Mouse (Mus musculus) neural tube, embryonic 13.5 days (tissue): ENCODE data around the gene P2ry14. TPM values are rescaled to one million over a fixed set of nuclear protein-coding genes. Genes with fewer than 3 reads are reported as not detected.
"Not testable (repeated sequence)": the region's sequence is repeated elsewhere in the genome, so short reads cannot be mapped to it uniquely, and the experiment has no call there.

Experiments
- ATAC-seq: fragments of 200-750 bp; cut with Nextera tagmentation; 2 replicates; pipeline ENCODE4 v1.8.0; 2017; ENCODE audit warnings: low read depth, mild to moderate bottlenecking, moderate TSS enrichment, moderate library complexity
- H3K27ac ChIP-seq: fragments of 300-500 bp; sonication (generic); replicated peaks from 2 replicates; pipeline ENCODE4 v1.5.1; 2015; ENCODE audit warnings: moderate library complexity, mild to moderate bottlenecking, inconsistent platforms
- H3K27me3 ChIP-seq: fragments of 300-500 bp; sonication (generic); 2 replicates; pipeline ENCODE4 v1.6.1; 2015; ENCODE audit warnings: mild to moderate bottlenecking, inconsistent platforms
- H3K36me3 ChIP-seq: fragments of 300-500 bp; sonication (generic); 2 replicates; pipeline ENCODE4 v1.6.1; 2015; ENCODE audit warnings: mild to moderate bottlenecking, inconsistent platforms
- H3K4me1 ChIP-seq: fragments of 300-500 bp; sonication (generic); replicated peaks from 2 replicates; pipeline ENCODE4 v1.6.1; 2015; ENCODE audit warnings: inconsistent platforms
- H3K4me2 ChIP-seq: fragments of 300-500 bp; sonication (generic); 2 replicates; pipeline ENCODE4 v1.6.1; 2015; ENCODE audit warnings: inconsistent platforms, mild to moderate bottlenecking, moderate library complexity
- H3K4me3 ChIP-seq: fragments of 300-500 bp; sonication (generic); 2 replicates; pipeline ENCODE4 v1.5.1; 2015; ENCODE audit warnings: mild to moderate bottlenecking, inconsistent platforms
- H3K9ac ChIP-seq: fragments of 300-500 bp; sonication (generic); 2 replicates; pipeline ENCODE4 v1.6.1; 2015; ENCODE audit warnings: moderate library complexity, mild to moderate bottlenecking, inconsistent platforms
- H3K9me3 ChIP-seq: fragments of 300-500 bp; sonication (generic); 2 replicates; pipeline ENCODE4 v1.6.1; 2016; ENCODE audit warnings: inconsistent platforms
- WGBS: fragments of 180-500 bp; shearing (Covaris S2); methylation state at CpG from one replicate; pipeline ENCODE4 v1.1.7; 2015; 5-methylcytosine and 5-hydroxymethylcytosine counted together
- polyA plus RNA-seq: library from polyadenylated mRNA; unstranded; fragments of >200 nt; fragmentation: Nextera tagmentation; extraction: Ambion mirVana; gene quantifications from 2 replicates; pipeline ENCODE4 v1.2.1, GENCODE M21; 2015

Gene P2ry14
- polyA plus RNA-seq, 1 experiment from 2014 or later: 3.9 TPM

DNA sequence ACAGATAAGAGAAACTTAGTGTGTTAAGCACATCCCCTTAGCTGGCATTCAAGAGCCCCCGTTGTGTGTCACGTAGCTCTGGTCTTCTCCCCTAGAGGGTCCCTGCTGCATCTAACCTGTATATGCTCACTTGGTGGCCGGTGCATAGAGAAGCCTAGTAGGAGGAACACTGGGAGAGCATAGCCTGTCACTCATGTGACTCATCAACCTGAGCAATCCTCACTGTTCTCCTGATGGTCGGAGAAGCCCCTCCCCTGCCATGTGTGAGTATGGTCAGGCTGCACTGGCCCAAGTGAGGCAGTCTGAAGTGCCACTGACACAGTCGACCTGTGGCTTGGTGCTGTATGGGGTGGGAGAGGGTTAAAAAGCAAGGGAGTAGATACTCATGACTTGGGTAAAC is 28.4 kb downstream of the P2ry14 start:
- Histone ChIP-seq H3K4me3 (no peak overlapping the region), H3K4me1 (peaks cover 14% of the 10 kb centered on the region), H3K9ac (no peak overlapping the region), H3K27ac (no peak overlapping the region), H3K27me3 (no peaks in the 10 kb centered on the region), H3K9me3 (no peaks in the 10 kb centered on the region), H3K36me3 (no peaks in the 10 kb centered on the region), H3K4me2 (no peak overlapping the region)
- ATAC-seq: no peak
- WGBS: 73% methylated on average over 5 of the region's 5 CpGs

GRCm38 (mm10) chr3:59121780-59122449 is 31.5 kb downstream of the P2ry14 start:
- no peak for ATAC-seq
- WGBS: 76% methylated on average over 7 of the region's 7 CpGs

GRCm38 (mm10) chr3:59121067-59121730 is 32.2 kb downstream of the P2ry14 start:
- H3K4me1 ChIP-seq: peaks cover 14% of the 10 kb centered on the region
- no peak overlapping the region for H3K9ac ChIP-seq
- H3K27me3 ChIP-seq: no peaks in the 10 kb centered on the region
- peak; percentile 38 for ATAC-seq
- H3K9me3 ChIP-seq: no peaks in the 10 kb centered on the region
- no peak overlapping the region for H3K4me3 ChIP-seq
- WGBS: 49% methylated on average over 7 of the region's 7 CpGs
- H3K27ac ChIP-seq: no peak overlapping the region
- H3K4me2 ChIP-seq: no peak overlapping the region
- H3K36me3 ChIP-seq: no peaks in the 10 kb centered on the region

More at GRCm38 (mm10) chr3:59121780-59122449, 31.5 kb downstream of the P2ry14 start:
- Histone ChIP-seq H3K4me3 (no peak overlapping the region), H3K9ac (no peak overlapping the region), H3K4me2 (no peak overlapping the region), H3K27ac (no peak overlapping the region), H3K36me3 (no peaks in the 10 kb centered on the region), H3K27me3 (no peaks in the 10 kb centered on the region), H3K4me1 (peaks cover 14% of the 10 kb centered on the region), H3K9me3 (no peaks in the 10 kb centered on the region)

DNA sequence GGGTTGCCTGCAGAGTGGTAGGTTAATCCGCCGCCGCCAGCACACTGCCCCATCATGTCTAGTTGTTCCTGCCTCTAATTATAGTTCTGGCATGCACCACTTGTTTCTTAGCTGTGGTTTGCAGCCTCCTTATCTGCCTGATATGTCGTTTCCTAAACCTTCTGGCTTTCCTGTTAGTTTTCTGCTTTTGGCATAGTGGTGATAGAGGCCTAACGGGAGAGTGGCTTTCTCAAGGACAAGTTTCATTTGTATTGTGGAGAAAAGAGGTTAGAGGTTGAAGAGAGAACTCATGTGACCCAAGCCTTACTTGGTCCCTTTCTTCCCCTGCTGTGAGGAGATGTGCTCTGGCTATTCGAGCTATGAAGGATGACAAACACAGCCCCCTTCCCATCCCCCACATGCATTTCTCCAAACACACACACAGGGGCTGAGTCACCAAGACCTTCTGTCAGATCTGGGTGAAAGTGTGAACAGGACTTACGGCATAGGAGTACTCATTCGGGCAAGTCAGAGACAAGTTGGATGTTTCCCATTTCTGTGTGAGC is 39.4 kb downstream of the P2ry14 start:
- Histone ChIP-seq H3K36me3 (no peaks in the 10 kb centered on the region; the same call in 1 of the 2 replicates), H3K9me3 (no peaks in the 10 kb centered on the region), H3K4me1 (no peaks in the 10 kb centered on the region), H3K9ac (no peak overlapping the region), H3K4me2 (no peak overlapping the region), H3K27me3 (no peaks in the 10 kb centered on the region), H3K27ac (no peak overlapping the region), H3K4me3 (no peak overlapping the region)
- WGBS: 87% methylated on average over 8 of the region's 8 CpGs
- ATAC-seq: no peak

DNA sequence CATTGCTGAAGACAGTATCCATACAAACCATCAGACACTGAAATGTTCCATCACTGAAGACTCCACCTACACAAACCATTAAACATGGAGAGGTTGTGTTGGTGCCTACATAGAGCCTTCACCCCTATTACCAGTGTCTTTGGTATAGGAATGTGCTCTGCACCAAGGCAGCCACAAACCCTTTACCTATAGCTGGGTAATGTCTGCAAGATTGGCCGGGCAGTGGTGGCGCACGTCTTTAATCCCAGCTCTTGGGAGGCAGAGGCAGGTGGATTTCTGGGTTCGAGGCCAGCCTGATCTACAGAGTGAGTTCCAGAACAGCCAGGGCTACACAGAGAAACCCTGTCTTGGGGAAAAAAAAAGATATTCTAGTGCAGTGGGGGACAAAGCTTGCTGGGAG is 40.1 kb downstream of the P2ry14 start:
- H3K4me1 ChIP-seq, H3K27ac ChIP-seq, H3K4me3 ChIP-seq, H3K36me3 ChIP-seq, ATAC-seq, H3K9ac ChIP-seq, H3K27me3 ChIP-seq, H3K9me3 ChIP-seq, H3K4me2 ChIP-seq: not testable (repeated sequence)
- WGBS: 94% methylated on average over 4 of the region's 4 CpGs

- no peak overlapping the region for H3K27ac ChIP-seq
- H3K9me3 ChIP-seq: no peaks in the 10 kb centered on the region
- no peak for ATAC-seq
- no peak overlapping the region for H3K9ac ChIP-seq
- no peaks in the 10 kb centered on the region for H3K4me1 ChIP-seq
- WGBS: 68% methylated on average over 3 of the region's 3 CpGs
- no peak overlapping the region for H3K4me2 ChIP-seq
- H3K4me3 ChIP-seq: no peak overlapping the region
- no peaks in the 10 kb centered on the region for H3K27me3 ChIP-seq
- no peaks in the 10 kb centered on the region; the same call in 1 of the 2 replicates for H3K36me3 ChIP-seq
Measured at GRCm38 (mm10) chr3:59111944-59112343, 41.5 kb downstream of the P2ry14 start.

- H3K4me2 ChIP-seq, H3K27ac ChIP-seq, H3K4me1 ChIP-seq, H3K27me3 ChIP-seq, H3K9me3 ChIP-seq, H3K36me3 ChIP-seq, H3K9ac ChIP-seq, ATAC-seq, H3K4me3 ChIP-seq: not testable (repeated sequence)
- WGBS: 85% methylated on average over 3 of the region's 3 CpGs
Measured at GRCm38 (mm10) chr3:59109834-59110233, 43.6 kb downstream of the P2ry14 start.

DNA sequence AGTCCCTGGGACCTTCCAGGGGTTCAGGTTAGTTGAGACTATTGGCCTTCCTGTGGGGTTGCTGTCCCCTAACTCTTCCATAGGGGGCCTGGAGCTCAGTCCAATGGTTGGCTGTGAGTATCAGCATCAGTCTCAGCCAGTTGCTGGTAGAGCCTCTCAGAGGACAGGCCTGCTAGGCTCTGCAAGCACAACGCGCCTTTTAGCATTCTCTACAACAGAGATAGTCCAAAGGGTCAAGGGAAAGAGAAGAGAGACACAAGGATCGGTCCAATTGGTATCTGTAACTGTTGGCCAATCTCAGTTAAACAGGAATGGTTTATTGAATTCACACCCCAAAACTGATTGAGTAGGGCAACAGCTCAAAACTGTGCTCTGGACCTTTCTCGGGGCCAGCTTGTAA is 46.0 kb downstream of the P2ry14 start:
- H3K4me1 ChIP-seq: no peaks in the 10 kb centered on the region
- H3K9me3 ChIP-seq: no peaks in the 10 kb centered on the region
- H3K4me3 ChIP-seq: no peak overlapping the region
- no peak overlapping the region for H3K27ac ChIP-seq
- ATAC-seq: no peak
- no peak overlapping the region for H3K9ac ChIP-seq
- H3K36me3 ChIP-seq: no peaks in the 10 kb centered on the region
- H3K27me3 ChIP-seq: no peaks in the 10 kb centered on the region
- H3K4me2 ChIP-seq: no peak overlapping the region
- 97% methylated on average over 4 of the region's 4 CpGs for WGBS

DNA sequence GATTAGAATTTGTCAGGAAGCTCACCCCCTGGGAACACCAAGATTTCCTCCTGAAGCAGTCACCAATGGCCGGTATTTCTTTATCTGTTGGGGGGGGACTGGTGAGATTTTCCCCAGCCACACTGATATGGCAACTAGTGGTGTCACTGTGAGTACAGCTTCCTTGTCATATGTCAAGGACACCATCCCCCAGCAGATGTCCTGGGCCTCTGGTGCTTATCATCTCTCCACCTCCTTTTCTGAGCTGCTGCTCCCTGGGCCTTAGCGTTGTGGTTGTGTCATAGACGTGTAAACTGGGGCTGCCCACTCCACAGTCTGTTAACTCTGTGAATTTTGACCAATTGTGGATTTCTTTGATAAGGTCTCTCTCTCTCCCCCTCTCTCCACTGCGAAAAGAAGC is 49.0 kb downstream of the P2ry14 start:
- Histone ChIP-seq H3K4me3 (no peak overlapping the region), H3K4me2 (no peak overlapping the region), H3K9me3 (no peaks in the 10 kb centered on the region), H3K9ac (no peak overlapping the region), H3K36me3 (no peaks in the 10 kb centered on the region), H3K4me1 (no peaks in the 10 kb centered on the region), H3K27me3 (no peaks in the 10 kb centered on the region), H3K27ac (no peak overlapping the region)
- 84% methylated on average over 4 of the region's 4 CpGs for WGBS
- no peak for ATAC-seq

- Histone ChIP-seq H3K9ac (no peak overlapping the region), H3K27me3 (no peaks in the 10 kb centered on the region), H3K4me2 (no peak overlapping the region), H3K4me3 (no peak overlapping the region), H3K9me3 (no peaks in the 10 kb centered on the region), H3K27ac (no peak overlapping the region), H3K36me3 (no peaks in the 10 kb centered on the region), H3K4me1 (no peaks in the 10 kb centered on the region)
- ATAC-seq: no peak
- WGBS: 95% methylated on average over 2 of the region's 2 CpGs
Measured at GRCm38 (mm10) chr3:59102146-59102545, 51.3 kb downstream of the P2ry14 start.

GRCm38 (mm10) chr3:59101218-59101986 is 52.0 kb downstream of the P2ry14 start, which contains the start of gene Gpr171:
Gpr171 (minus strand) TSS chr3:59101821.
- ATAC-seq: no peak
- WGBS: 86% methylated on average over 6 of the region's 6 CpGs
- Histone ChIP-seq H3K27me3 (no peaks in the 10 kb centered on the region), H3K4me1 (no peaks in the 10 kb centered on the region), H3K36me3 (no peaks in the 10 kb centered on the region), H3K4me2 (no peak within 1 kb of the TSS), H3K27ac (no peak within 1 kb of the TSS), H3K9me3 (no peaks in the 10 kb centered on the region), H3K4me3 (no peak within 1 kb of the TSS), H3K9ac (no peak within 1 kb of the TSS)

- Histone ChIP-seq H3K9ac (no peak overlapping the region), H3K36me3 (no peaks in the 10 kb centered on the region), H3K27me3 (no peaks in the 10 kb centered on the region), H3K4me2 (no peak overlapping the region), H3K4me1 (no peaks in the 10 kb centered on the region), H3K4me3 (no peak overlapping the region), H3K27ac (no peak overlapping the region), H3K9me3 (no peaks in the 10 kb centered on the region)
- WGBS: 84% methylated on average over 10 of the region's 10 CpGs
- ATAC-seq: no peak
Measured at GRCm38 (mm10) chr3:59098540-59098939, 54.9 kb downstream of the P2ry14 start.
